Mouse (Mus musculus): ENCODE results near the gene Mccc2.

Gene Mccc2

GRCm38 (mm10) chr13:99939320-99939671 lies 76.1 kb downstream of the Mccc2 start:
- no peak for DNase-seq (ENCODE audit: low spot score)

GRCm38 (mm10) chr13:99938606-99939319 lies 76.7 kb downstream of the Mccc2 start:
- no peak for DNase-seq (ENCODE audit: low spot score)

GRCm38 (mm10) chr13:99937741-99938140 lies 77.7 kb downstream of the Mccc2 start:
- DNase-seq (ENCODE audit: low spot score), result no peak

- DNase-seq (ENCODE audit: low spot score), result peak; percentile 12
Observed at GRCm38 (mm10) chr13:99932406-99932805, 83.0 kb downstream of the Mccc2 start.

- DNase-seq (ENCODE audit: low spot score), result no peak
Observed at GRCm38 (mm10) chr13:99931502-99931901, 83.9 kb downstream of the Mccc2 start.

- DNase-seq (ENCODE audit: low spot score), result no peak
Observed at GRCm38 (mm10) chr13:99926249-99926648, 89.2 kb downstream of the Mccc2 start.

- DNase-seq (ENCODE audit: low spot score), result no peak
Observed at GRCm38 (mm10) chr13:99915632-99916031, 99.8 kb downstream of the Mccc2 start.

GRCm38 (mm10) chr13:99900965-99901364 lies 114.5 kb downstream of the Mccc2 start, which contains the start of gene Cartpt:
TSS of gene Cartpt (minus strand) at chr13:99901091.
- no peak for DNase-seq (ENCODE audit: low spot score)

GRCm38 (mm10) chr13:99900557-99900892 lies 114.9 kb downstream of the Mccc2 start:
- DNase-seq (ENCODE audit: low spot score), result no peak

- no peak for DNase-seq (ENCODE audit: low spot score)
Observed at GRCm38 (mm10) chr13:99899670-99900556, 115.5 kb downstream of the Mccc2 start.

- no peak for DNase-seq (ENCODE audit: low spot score)
Observed at GRCm38 (mm10) chr13:99898816-99899215, 116.6 kb downstream of the Mccc2 start.

All from T-cell, adult 2 months (primary cell).